Mouse (Mus musculus) spleen, adult 18-20 months (tissue): ENCODE results near the gene Srp9.

ENCODE experiments used
- DNase-seq, 2 experiments: peaks; one replicate each; pipeline ENCODE4 v3.0.0; 2022; ENCODE audit warnings: mixed read lengths in 2 of 2

Gene Srp9

GRCm38 (mm10) chr1:182107251-182107650 is 17.3 kb upstream of the Srp9 start:
- no peak for DNase-seq

- no peak for DNase-seq
Observed at GRCm38 (mm10) chr1:182108397-182109099, 16.0 kb upstream of the Srp9 start.

GRCm38 (mm10) chr1:182110185-182110584 is 14.4 kb upstream of the Srp9 start:
- DNase-seq: no peak

GRCm38 (mm10) chr1:182110708-182111385 is 13.7 kb upstream of the Srp9 start:
- DNase-seq: no peak

- no peak for DNase-seq
Observed at GRCm38 (mm10) chr1:182111386-182112317, 12.9 kb upstream of the Srp9 start.

DNA sequence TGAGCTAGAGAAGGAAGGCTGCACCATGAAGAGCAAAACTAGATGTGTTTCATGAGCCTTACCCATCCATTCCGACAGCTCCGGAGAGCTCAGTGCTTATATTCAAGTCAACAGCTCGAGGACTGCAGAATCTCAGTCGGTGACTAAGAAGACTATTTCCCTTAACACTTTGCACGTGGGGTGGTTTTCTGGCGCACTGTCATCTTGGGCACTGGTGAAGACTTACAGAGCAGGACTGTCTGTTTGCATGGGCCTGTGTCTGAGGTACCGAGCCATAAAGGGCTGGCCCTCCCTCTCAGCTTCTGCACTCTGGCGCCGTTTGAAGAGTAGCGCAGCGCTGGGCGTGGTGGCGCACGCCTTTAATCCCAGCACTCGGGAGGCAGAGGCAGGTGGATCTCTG is 12.2 kb upstream of the Srp9 start:
- no peak for DNase-seq

GRCm38 (mm10) chr1:182113131-182113530 is 11.4 kb upstream of the Srp9 start:
- no peak for DNase-seq

DNA sequence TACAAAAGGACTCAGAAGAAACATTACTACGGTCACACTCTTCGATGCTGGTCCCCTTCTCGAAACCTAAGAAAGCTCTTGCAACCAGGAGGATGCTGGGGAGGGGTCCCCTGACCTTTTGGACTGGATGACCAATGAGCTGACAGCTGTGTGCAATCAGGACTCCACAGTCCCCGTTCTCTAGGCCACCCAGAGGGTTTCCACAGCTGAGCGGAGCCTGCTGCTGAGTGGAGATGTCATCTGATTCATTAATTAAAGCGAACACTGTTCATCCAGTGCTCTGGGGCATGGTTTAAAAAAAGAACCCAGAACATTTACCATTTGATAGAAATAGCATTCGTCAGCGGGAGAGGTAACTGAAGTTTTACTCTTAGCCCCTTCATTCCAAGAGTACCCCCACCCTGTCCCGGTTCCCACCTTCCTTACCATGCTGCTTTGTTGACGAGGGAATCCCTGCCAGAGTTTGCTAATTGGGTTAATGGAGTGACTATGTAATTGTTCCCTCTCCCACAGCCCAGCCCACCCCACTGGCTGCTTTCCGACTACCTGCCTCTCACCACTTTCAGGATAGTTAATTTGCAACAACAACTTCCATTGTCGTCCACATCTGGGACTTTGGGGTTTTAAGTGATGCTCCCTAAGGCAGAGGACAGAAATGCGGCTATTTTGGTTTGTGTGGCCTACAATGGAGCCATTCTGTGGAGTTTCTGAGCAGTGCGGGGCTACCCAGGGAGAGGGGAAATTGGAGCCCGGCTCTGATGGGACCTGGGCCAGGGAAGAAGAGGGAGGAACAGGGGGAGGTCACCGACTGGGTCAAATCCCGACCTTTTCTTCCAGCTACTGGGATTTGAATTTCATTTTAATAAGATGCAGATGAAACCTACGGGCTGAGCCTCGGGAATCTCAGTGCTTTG is 10.7 kb upstream of the Srp9 start:
- DNase-seq: no peak

DNA sequence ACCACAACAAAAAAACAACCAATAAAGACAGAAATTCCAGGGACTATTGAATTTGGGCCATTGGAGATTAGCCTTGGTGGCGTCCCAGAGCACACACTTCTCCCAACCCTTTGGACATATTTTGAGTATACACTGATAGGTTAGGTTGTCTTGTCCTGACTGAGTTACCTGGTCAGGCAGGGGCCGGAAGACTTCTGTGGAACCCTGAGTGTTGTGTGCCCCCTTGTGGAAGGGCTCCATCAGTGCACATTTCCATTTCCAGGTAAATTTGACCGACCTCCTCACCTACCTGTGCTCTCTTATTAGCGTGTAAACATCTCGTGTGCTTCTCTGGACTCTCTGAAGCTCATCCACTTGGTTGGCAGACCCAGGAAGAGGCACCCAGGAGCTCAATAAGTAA is 9.3 kb upstream of the Srp9 start:
- DNase-seq: peak in 1 of 2 experiments; percentile 28

GRCm38 (mm10) chr1:182115651-182116408 is 8.7 kb upstream of the Srp9 start:
- DNase-seq: no peak

- DNase-seq: no peak
Observed at GRCm38 (mm10) chr1:182122413-182122812, 2.1 kb upstream of the Srp9 start.

GRCm38 (mm10) chr1:182124924-182125368 is 409 bp downstream of the Srp9 start:
- peak; percentile 76 to 78 for DNase-seq

GRCm38 (mm10) chr1:182130830-182131229 is 6.3 kb downstream of the Srp9 start:
- DNase-seq: peak in 1 of 2 experiments; percentile 22

DNA sequence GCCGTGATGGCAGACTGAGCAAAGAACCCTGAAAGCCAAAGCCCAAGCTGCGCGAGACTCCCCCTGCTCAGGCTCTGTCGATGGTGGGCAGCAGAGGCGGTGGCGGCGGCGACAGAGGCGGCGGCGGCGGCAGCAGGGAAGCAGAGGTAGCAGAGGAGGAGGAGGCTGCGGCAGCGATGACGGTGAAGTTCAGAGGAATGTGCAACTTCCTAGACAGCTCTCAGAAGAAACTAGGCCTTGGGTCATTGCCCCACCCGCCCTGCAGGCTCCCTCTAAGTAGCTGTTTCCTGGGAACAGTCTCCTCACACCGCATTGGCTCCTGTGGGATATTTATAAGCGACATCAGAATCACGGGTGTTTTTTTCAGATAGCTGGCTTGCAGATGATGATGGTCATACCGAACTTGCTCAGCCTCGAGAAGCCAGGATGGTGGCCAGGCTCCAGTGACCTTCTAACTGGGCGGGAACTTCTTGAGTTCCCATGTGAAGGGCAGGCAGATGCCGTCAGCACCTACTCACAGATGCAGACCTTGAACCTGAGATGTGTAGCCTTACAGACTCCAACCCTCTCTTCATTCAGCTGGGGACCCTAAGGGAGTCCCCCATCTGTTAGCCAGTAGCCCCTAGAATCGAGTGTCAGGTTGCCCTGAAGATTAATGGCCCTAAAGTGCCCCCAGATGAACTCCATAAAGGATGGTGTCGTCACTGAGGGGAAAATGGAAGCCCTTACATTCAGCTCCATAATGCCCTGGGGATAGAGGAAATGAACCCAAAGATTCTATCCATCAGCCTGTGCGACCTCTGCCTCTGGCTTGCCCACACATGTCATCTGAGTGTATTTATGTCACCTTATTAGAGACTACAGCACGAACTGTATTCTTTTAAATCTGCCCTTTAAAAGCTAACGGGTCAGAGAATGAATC is 12.9 kb downstream of the Srp9 start:
- no peak for DNase-seq

- DNase-seq: no peak
Observed at GRCm38 (mm10) chr1:182138172-182138571, 13.6 kb downstream of the Srp9 start.

DNA sequence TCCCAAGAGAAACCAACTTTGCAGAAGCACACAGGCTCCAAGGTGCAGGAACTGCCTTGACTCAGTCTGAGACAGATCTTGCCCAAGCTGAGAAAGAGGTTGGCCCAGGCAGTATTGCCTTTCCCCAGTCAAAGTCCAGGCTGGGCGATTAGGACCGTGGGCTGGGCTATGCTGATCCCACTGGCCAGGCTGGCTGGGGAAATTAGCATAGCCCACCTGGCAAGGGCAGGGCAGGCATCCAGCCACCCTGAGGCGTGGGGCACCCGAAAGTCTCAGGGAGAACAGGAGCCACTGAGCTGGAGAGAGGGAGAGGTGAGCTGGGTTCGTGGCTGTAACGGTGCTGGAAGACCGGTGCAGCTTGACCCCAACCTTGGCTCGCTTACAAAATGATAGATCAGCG is 15.4 kb downstream of the Srp9 start:
- no peak for DNase-seq

- DNase-seq: peak; percentile 40 to 77
Observed at GRCm38 (mm10) chr1:182140370-182140769, 15.8 kb downstream of the Srp9 start.

- no peak for DNase-seq
Observed at GRCm38 (mm10) chr1:182142725-182143124, 18.2 kb downstream of the Srp9 start.

DNA sequence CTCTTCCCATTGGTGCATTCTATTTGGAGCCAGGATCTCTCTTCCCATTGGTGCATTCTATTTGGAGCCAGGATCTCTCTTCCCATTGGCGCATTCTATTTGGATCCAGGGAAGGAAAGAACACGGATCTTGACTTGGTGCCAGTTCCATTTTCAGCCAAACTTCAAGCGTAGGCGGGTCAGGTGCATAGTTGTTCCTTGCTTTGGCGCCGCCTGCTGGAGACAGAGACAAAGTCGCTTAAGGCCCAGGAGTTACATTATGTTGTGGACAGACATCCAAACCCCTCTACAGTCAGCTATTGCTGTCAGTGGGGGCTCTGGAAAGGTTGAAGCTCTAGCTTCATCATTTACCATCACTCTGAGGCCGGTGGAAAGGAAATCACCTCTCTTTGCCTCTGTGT is 18.8 kb downstream of the Srp9 start:
- peak in 1 of 2 experiments; percentile 32 for DNase-seq

- no peak for DNase-seq
Observed at GRCm38 (mm10) chr1:182145546-182145945, 21.0 kb downstream of the Srp9 start.
